Mouse (Mus musculus) kidney, adult 2 months (tissue): Measurements from ENCODE around the gene Dtx1.

Experiments used
- CTCF ChIP-seq: fragments of 200-500 bp; conservative IDR thresholded peaks from 2 replicates; pipeline ENCODE4 v1.5.1; 2011; ENCODE audit warnings: low read depth, mild to moderate bottlenecking, control low read depth, low read length, moderate library complexity, mixed read lengths; ENCODE audit not compliant: insufficient read depth, insufficient read length
- POLR2A ChIP-seq: fragments of 200-500 bp; IDR thresholded peaks from one replicate; pipeline ENCODE4 v1.6.1; 2011; ENCODE audit warnings: low read depth, low read length, control low read depth

DNA sequence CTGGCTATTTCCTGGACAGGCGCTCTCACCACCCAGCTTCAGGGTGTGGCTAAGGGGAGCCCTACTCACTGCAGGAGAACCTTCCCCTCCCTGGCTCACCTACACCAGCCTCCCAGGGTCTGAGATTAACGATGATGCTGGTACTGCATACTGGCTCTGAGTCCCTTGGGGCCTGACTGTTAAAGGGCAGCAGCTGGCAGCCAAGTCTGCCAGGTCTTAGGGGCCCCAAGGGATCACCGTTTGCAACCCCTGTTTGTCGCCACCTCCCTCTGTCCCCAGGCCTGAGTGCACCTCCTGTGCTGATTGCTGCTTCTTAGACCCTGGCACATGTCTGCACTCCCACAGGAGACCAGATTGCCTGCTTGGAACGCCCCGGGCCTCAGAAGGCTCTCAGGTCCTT, 7.3 kb downstream of the Dtx1 start:
- TF ChIP-seq POLR2A (no peak), CTCF (no peak)
